Mouse (Mus musculus) forebrain, postnatal 0 days (tissue): ENCODE measurements at regions not wholly inside any gene's neighbourhood (a gene's known extent, or its start where the extent isn't known, plus 50 kb on each side); places are given as distances from the start of the nearest gene placed in this dataset.
A peak's percentile ranks its signal among the peaks of the same experiment; 100 is the strongest.
"Not testable (repeated sequence)": the region's sequence is repeated elsewhere in the genome, so short reads cannot be mapped to it uniquely, and the experiment has no call there.

Source experiments
- ATAC-seq: fragments of 200-750 bp; cut with Nextera tagmentation; 2 replicates; pipeline ENCODE4 v1.8.0; 2017; ENCODE audit warnings: mild to moderate bottlenecking, moderate library complexity
- DNase-seq: peaks from one replicate; pipeline ENCODE4 v3.0.0-alpha.2; 2015
- H3K27ac ChIP-seq: fragments of 300-500 bp; sonication (generic); 2 replicates; pipeline ENCODE4 v1.5.1; 2014; ENCODE audit warnings: low read depth, mild to moderate bottlenecking, antibody characterized with exemption, low read length, moderate library complexity, mixed read lengths
- H3K27me3 ChIP-seq: fragments of 300-500 bp; sonication (generic); 2 replicates; pipeline ENCODE4 v1.6.1; 2014; ENCODE audit warnings: mild to moderate bottlenecking, low read length, mixed read lengths; ENCODE audit not compliant: insufficient read depth
- H3K36me3 ChIP-seq: fragments of 300-500 bp; sonication (generic); 2 replicates; pipeline ENCODE4 v1.6.1; 2014; ENCODE audit warnings: mild to moderate bottlenecking, moderate library complexity; ENCODE audit not compliant: insufficient read depth
- H3K4me1 ChIP-seq: fragments of 300-500 bp; sonication (generic); 2 replicates; pipeline ENCODE4 v1.6.1; 2014; ENCODE audit warnings: antibody characterized with exemption; ENCODE audit not compliant: insufficient read depth
- H3K4me2 ChIP-seq: fragments of 300-500 bp; sonication (generic); 2 replicates; pipeline ENCODE4 v1.6.1; 2014; ENCODE audit warnings: low read depth, mild to moderate bottlenecking, moderate library complexity
- H3K4me3 ChIP-seq: fragments of 300-500 bp; sonication (generic); 2 replicates; pipeline ENCODE4 v1.5.1; 2014; ENCODE audit warnings: low read depth, low read length, mixed read lengths
- H3K9ac ChIP-seq: fragments of 300-500 bp; sonication (generic); 2 replicates; pipeline ENCODE4 v1.6.1; 2014; ENCODE audit warnings: mild to moderate bottlenecking
- H3K9me3 ChIP-seq: fragments of 300-500 bp; sonication (generic); 2 replicates; pipeline ENCODE4 v1.6.1; 2016; ENCODE audit warnings: low read length
- CTCF ChIP-seq: sonication (generic); IDR thresholded peaks from 2 replicates; pipeline ENCODE4 v1.5.1; 2016; ENCODE audit warnings: antibody characterized with exemption, control low read depth, low read depth
- WGBS: fragments of 180-500 bp; shearing (Covaris S2); extraction: QIAGEN DNeasy Blood & Tissue Kit; methylation state at CpG from one replicate; pipeline ENCODE4 v1.1.7; 2014; 5-methylcytosine and 5-hydroxymethylcytosine counted together

DNA sequence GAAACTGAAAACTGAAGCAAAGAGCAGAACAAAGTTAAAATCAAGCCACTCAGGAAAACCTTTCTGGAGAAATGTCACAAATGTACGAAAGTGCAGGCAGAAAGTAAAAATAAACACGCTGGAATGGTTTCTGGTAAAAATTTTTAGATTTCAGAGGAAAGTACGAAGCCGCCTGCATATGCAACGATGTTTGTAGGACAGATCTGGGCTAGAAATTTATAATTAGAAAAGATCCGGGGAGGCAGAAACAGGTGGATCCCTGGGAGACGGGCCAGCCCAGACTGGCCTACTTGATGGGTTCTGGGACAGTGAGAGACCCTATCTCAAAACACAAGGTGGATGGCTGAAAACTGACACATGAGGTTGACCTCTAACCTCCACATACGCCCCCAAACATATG, 73.5 kb downstream of the Tomm20 start:
- WGBS, result 69% methylated on average over 8 of the region's 8 CpGs
- H3K4me3 ChIP-seq, result no peak overlapping the region
- no peak for TF ChIP-seq CTCF

DNA sequence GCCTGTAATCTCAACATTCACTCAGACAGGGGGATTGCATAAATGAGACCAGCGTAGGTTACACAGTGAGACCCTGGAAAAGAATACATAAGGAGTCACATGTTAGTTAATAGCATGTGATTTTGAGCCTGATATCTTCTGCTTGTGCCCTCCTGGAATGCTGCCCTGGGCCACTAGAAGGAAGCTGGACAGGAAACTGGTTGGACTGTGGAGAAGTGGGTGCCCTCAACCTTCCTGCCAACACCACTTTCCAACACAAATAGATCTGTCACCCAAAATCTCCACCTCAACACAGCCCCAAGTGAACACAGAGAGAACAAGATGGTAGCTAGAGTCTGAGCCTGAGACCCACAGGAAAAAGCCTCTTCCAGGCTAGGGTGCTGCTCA, 76.2 kb downstream of the Tomm20 start:
- H3K27me3 ChIP-seq, result no peaks in the 10 kb centered on the region
- H3K36me3 ChIP-seq, result no peaks in the 10 kb centered on the region
- no peak overlapping the region for H3K4me3 ChIP-seq
- no peak overlapping the region for H3K4me2 ChIP-seq
- 78% methylated on average over 1 of the region's 1 CpGs for WGBS
- H3K9ac ChIP-seq, result no peak overlapping the region
- H3K27ac ChIP-seq, result no peak overlapping the region
- DNase-seq (no peak), ATAC-seq (no peak)
- TF ChIP-seq CTCF, result no peak
- 0 out of 2 replicates have a peak, but pooled peaks cover 3% of the 10 kb centered on the region for H3K4me1 ChIP-seq
- H3K9me3 ChIP-seq, result no peaks in the 10 kb centered on the region

More for the DNA sequence above, 73.5 kb downstream of the Tomm20 start:
- no peaks in the 10 kb centered on the region for H3K9me3 ChIP-seq
- no peak overlapping the region for H3K9ac ChIP-seq
- no peak overlapping the region for H3K4me2 ChIP-seq
- peak; percentile 10 for DNase-seq
- 0 out of 2 replicates have a peak, but pooled peaks cover 3% of the 10 kb centered on the region for H3K4me1 ChIP-seq
- H3K27me3 ChIP-seq, result no peaks in the 10 kb centered on the region
- H3K36me3 ChIP-seq, result no peaks in the 10 kb centered on the region
- no peak for ATAC-seq
- H3K27ac ChIP-seq, result no peak overlapping the region

DNA sequence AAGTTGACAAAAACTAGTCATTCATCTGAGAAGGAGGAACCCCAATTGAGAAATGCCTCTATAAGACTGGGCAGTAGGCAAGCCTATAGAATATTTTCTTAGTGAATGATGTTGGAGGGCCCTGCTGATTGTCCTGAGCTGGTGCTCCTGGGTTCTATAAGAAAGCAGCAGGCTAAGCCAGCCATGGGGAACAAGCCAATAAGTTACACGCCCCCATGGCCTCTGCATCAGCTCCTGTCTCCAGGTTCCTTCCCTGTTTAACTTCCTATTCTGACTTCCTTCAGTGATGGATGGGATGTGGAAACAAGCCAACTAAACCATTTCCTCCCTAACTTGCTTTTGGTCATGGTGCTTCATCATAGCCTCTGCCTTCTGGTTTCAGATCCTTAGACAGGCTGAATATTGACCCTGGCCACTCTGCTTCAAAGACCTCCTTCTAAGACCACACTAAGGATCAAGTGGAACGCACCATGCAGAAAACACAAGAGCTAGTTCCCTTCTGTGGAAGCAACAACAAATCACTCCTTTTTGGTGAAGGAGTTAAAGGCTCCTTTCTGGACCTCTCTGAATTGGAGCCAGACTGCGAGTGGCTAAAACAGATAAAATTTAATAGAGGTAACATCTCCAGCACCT, 76.7 kb downstream of the Tomm20 start:
- no peak overlapping the region for H3K27ac ChIP-seq
- no peak overlapping the region for H3K9ac ChIP-seq
- WGBS, result 89% methylated on average over 3 of the region's 3 CpGs
- 0 out of 2 replicates have a peak, but pooled peaks cover 3% of the 10 kb centered on the region for H3K4me1 ChIP-seq
- DNase-seq (no peak), ATAC-seq (no peak)
- no peak overlapping the region for H3K4me3 ChIP-seq
- no peaks in the 10 kb centered on the region for H3K27me3 ChIP-seq
- no peak for TF ChIP-seq CTCF
- no peak overlapping the region for H3K4me2 ChIP-seq
- H3K36me3 ChIP-seq, result no peaks in the 10 kb centered on the region
- H3K9me3 ChIP-seq, result no peaks in the 10 kb centered on the region

DNA sequence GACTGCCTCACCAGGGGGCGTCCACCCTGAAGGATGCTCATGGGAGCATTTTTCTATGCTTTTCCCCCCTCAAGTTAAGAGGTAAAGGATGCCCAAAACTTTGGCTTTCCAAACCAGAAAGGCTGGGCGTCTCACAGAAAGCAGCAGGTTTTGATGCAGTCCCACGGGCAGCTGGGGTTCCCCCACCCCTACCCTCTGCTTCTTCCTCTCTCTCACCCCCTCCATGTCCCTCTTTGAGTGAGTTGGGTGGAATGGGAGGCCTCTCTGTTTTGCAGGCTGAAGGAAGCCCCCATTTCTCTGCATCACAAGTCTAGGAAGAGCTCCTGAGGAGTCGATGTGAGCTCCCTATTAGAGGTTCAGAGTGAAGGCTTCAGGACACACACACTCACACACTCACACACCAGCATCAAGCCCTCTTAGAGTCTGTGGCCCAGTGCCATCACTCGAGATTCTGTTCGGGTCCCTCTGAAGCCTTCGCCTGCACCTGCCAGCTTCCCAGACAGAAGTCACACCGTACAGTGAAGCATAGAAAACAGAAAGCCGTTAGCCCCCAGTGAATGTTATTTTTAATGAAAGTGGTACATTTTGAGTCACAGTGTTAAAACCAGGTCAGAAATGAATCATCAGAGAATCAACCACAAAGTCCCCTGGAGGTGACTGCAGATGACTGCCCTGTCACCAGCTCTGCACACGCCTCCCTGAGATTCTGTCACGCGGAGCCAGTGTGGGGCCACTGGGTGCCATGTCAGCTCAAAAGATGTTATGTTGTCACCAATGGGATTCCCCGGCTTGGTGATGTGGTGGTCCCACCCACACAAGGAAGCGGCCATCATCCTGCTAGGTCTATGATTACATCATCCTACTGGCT, 78.3 kb downstream of the Tomm20 start:
- 0 out of 2 replicates have a peak, but pooled peaks cover 3% of the 10 kb centered on the region for H3K4me1 ChIP-seq
- WGBS, result 74% methylated on average over 14 of the region's 14 CpGs
- no peak overlapping the region for H3K27ac ChIP-seq
- no peak overlapping the region for H3K4me3 ChIP-seq
- no peak overlapping the region for H3K4me2 ChIP-seq
- ATAC-seq (no peak), DNase-seq (no peak)
- no peaks in the 10 kb centered on the region for H3K27me3 ChIP-seq
- no peak overlapping the region for H3K9ac ChIP-seq
- H3K36me3 ChIP-seq, result no peaks in the 10 kb centered on the region
- no peak for TF ChIP-seq CTCF
- no peaks in the 10 kb centered on the region for H3K9me3 ChIP-seq

DNA sequence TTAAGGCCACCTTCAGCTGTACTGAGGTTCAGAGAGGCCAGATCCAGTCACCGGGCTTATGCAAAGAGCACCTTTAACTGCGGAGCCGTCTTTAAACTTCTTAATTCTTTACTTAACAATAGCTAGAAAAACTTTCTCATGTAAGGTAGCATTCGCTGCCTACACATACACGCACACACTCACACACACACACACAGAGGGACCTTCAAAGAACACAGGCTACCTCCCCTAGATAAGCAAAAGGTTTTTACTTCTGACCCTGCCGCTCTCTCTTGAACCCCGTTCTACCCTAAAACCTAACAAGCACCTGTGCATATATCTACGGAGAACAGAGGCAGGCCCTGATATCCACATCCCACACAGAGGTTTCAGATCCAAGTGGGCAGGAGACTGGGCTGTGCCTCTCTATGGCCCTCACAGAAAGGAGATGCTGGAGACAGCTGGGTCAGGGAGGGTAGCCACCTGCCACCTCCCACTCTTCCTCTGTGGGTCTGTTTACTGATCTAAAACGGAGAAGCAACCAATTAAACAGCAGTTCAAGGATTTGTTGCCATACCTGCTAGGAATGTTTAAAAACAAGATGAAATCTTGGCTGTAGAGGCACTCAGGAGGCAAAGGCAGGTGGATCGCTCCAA, 81.2 kb downstream of the Tomm20 start:
- Histone ChIP-seq H3K27me3 (no peaks in the 10 kb centered on the region), H3K4me1 (no peaks in the 10 kb centered on the region), H3K4me3 (no peak overlapping the region), H3K4me2 (no peak overlapping the region), H3K27ac (no peak overlapping the region), H3K9me3 (no peaks in the 10 kb centered on the region), H3K36me3 (no peaks in the 10 kb centered on the region), H3K9ac (no peak overlapping the region)
- WGBS, result 89% methylated on average over 10 of the region's 10 CpGs
- DNase-seq (no peak), ATAC-seq (no peak)
- TF ChIP-seq CTCF, result no peak

DNA sequence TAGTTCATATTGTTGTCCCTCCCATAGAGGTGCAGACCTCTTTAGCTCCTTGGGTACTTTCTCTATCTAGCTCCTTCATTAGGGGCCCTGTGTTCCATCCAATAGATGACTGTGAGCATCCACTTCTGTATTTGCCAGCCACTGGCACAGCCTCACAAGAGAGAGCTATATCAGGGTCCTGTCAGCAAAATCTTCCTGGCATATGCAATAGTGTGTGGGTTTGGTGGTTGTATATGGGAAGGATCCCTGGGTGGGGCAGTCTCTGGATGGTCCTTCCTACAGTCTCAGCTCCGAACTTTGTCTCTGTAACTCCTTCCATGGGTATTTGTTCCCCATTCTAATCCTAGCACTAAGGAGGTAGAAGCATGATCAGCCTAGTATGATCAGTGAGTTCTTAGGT, 82.0 kb downstream of the Tomm20 start:
- not testable (repeated sequence) for H3K36me3 ChIP-seq, H3K9ac ChIP-seq, H3K27ac ChIP-seq, DNase-seq, H3K4me2 ChIP-seq, H3K4me3 ChIP-seq, ATAC-seq, H3K9me3 ChIP-seq, H3K4me1 ChIP-seq, H3K27me3 ChIP-seq
- 88% methylated on average over 1 of the region's 1 CpGs for WGBS

DNA sequence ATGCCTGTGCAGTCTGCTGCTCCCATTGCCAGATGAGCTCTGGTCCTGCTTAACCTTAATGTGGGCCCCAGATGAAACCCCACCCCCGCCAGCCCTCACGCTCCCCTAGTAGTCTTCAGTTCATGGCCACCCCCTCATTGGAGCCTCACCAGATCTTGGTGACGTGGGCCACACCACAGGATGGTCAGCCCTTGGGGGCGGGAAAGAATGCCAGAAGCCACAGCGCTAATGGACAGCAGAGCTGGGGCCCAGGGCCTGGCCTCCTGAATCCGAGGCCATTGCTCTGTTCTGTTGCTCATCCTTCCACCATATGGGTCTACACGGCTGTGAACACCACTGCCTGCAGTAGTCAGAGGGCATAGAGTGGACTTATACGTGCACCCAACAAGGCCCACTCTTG, 83.9 kb downstream of the Tomm20 start:
- WGBS, result 94% methylated on average over 8 of the region's 8 CpGs
- Histone ChIP-seq H3K4me3 (no peak overlapping the region), H3K36me3 (no peaks in the 10 kb centered on the region), H3K27me3 (no peaks in the 10 kb centered on the region), H3K9ac (no peak overlapping the region), H3K4me1 (no peaks in the 10 kb centered on the region), H3K9me3 (no peaks in the 10 kb centered on the region), H3K27ac (no peak overlapping the region), H3K4me2 (no peak overlapping the region)
- DNase-seq (no peak), ATAC-seq (no peak)
- no peak for TF ChIP-seq CTCF
